Mouse (Mus musculus) CH12.LX (cell line): ENCODE measurements around the gene Odf2l.

Experiments used
- CTCF ChIP-seq, 2 experiments: IDR thresholded peaks in 1 of 2; conservative IDR thresholded peaks in 1 of 2; 2 replicates each; pipeline ENCODE4 v1.5.1; 2011 to 2012; ENCODE audit warnings: low read depth in 2 of 2, low read length in 2 of 2, improper control_type of control experiment in 1 of 2, inconsistent platforms in 1 of 2, mild to moderate bottlenecking in 1 of 2, moderate library complexity in 1 of 2
- ETS1 ChIP-seq: conservative IDR thresholded peaks from 2 replicates; pipeline ENCODE4 v1.6.1; 2012; ENCODE audit warnings: low read depth, mild to moderate bottlenecking, inconsistent platforms, low read length, improper control_type of control experiment, moderate library complexity
- JUN ChIP-seq: IDR thresholded peaks from 2 replicates; pipeline ENCODE4 v1.6.1; 2011; ENCODE audit warnings: low read depth, mild to moderate bottlenecking, low read length, improper control_type of control experiment, moderate library complexity; ENCODE audit not compliant: insufficient read depth
- JUND ChIP-seq: conservative IDR thresholded peaks from 2 replicates; pipeline ENCODE4 v1.6.1; 2011; ENCODE audit warnings: low read depth, low read length, improper control_type of control experiment
- POLR2A ChIP-seq: IDR thresholded peaks from 2 replicates; pipeline ENCODE4 v1.6.1; 2011; ENCODE audit warnings: low read depth, mild to moderate bottlenecking, improper control_type of control experiment, low read length
- POLR2AphosphoS2 ChIP-seq: IDR thresholded peaks from 2 replicates; pipeline ENCODE4 v1.6.1; 2011; ENCODE audit warnings: low read depth, low read length, improper control_type of control experiment
- RAD21 ChIP-seq: IDR thresholded peaks from 2 replicates; pipeline ENCODE4 v1.6.1; 2011; ENCODE audit warnings: low read depth, mild to moderate bottlenecking, low read length, improper control_type of control experiment, moderate library complexity
- ZNF384 ChIP-seq: IDR thresholded peaks from 2 replicates; pipeline ENCODE4 v1.6.1; 2012; ENCODE audit warnings: low read depth, low read length, improper control_type of control experiment, inconsistent platforms

- TF ChIP-seq ZNF384: no peak
- TF ChIP-seq RAD21: no peak
- no peak for TF ChIP-seq ETS1
- TF ChIP-seq JUN: no peak
- no peak for TF ChIP-seq POLR2A
- no peak for TF ChIP-seq POLR2AphosphoS2
- no peak for TF ChIP-seq CTCF (conservative IDR thresholded peaks at IDR 0.05 in 1 of 2, IDR thresholded peaks at IDR 0.05 in 1 of 2; ENCODE audit: low read depth in 2 of 2, low read length in 2 of 2)
- TF ChIP-seq JUND: no peak
Measured at GRCm38 (mm10) chr3:145129356-145129755, 11.0 kb downstream of the Odf2l start.
